Mouse (Mus musculus): ENCODE measurements around the gene Atp13a4.

Gene Atp13a4

GRCm38 (mm10) chr16:29459331-29459730, 85.3 kb downstream of the Atp13a4 start:
- no peak for DNase-seq

GRCm38 (mm10) chr16:29456851-29457250, 87.8 kb downstream of the Atp13a4 start:
- DNase-seq = no peak

GRCm38 (mm10) chr16:29453282-29453681, 91.4 kb downstream of the Atp13a4 start:
- no peak for DNase-seq

- DNase-seq = peak; percentile 10
Observed at GRCm38 (mm10) chr16:29451706-29452105, 93.0 kb downstream of the Atp13a4 start.

- no peak for DNase-seq
Observed at GRCm38 (mm10) chr16:29442126-29442525, 102.5 kb downstream of the Atp13a4 start.

- no peak for DNase-seq
Observed at GRCm38 (mm10) chr16:29441405-29441985, 103.2 kb downstream of the Atp13a4 start.

GRCm38 (mm10) chr16:29438045-29438444, 106.6 kb downstream of the Atp13a4 start:
- DNase-seq = no peak

- DNase-seq = no peak
Observed at GRCm38 (mm10) chr16:29435746-29436145, 108.9 kb downstream of the Atp13a4 start.

- peak; percentile 13 for DNase-seq
Observed at GRCm38 (mm10) chr16:29434712-29435111, 110.0 kb downstream of the Atp13a4 start.

- no peak for DNase-seq
Observed at GRCm38 (mm10) chr16:29414822-29415221, 129.8 kb downstream of the Atp13a4 start.

GRCm38 (mm10) chr16:29407319-29407718, 137.3 kb downstream of the Atp13a4 start:
- no peak for DNase-seq

- DNase-seq = peak; percentile 57
Observed at GRCm38 (mm10) chr16:29399079-29399478, 145.6 kb downstream of the Atp13a4 start.

- no peak for DNase-seq
Observed at GRCm38 (mm10) chr16:29384781-29385180, 159.9 kb downstream of the Atp13a4 start.

- no peak for DNase-seq
Observed at GRCm38 (mm10) chr16:29378458-29378857, 166.2 kb downstream of the Atp13a4 start, which contains the start of gene Atp13a5. Gene Atp13a5, minus strand, starts transcription at chr16:29378732.

- DNase-seq = no peak
Observed at GRCm38 (mm10) chr16:29374636-29375035, 170.0 kb downstream of the Atp13a4 start.
